Mouse (Mus musculus) mesoderm, embryonic 11.5 days (tissue): ENCODE data around the gene Inhbe.

Experiments used
- DNase-seq: peaks from one replicate; pipeline ENCODE4 v3.0.0-alpha.2; 2012; ENCODE audit warnings: low read depth, low spot score

Inhbe gene

DNA sequence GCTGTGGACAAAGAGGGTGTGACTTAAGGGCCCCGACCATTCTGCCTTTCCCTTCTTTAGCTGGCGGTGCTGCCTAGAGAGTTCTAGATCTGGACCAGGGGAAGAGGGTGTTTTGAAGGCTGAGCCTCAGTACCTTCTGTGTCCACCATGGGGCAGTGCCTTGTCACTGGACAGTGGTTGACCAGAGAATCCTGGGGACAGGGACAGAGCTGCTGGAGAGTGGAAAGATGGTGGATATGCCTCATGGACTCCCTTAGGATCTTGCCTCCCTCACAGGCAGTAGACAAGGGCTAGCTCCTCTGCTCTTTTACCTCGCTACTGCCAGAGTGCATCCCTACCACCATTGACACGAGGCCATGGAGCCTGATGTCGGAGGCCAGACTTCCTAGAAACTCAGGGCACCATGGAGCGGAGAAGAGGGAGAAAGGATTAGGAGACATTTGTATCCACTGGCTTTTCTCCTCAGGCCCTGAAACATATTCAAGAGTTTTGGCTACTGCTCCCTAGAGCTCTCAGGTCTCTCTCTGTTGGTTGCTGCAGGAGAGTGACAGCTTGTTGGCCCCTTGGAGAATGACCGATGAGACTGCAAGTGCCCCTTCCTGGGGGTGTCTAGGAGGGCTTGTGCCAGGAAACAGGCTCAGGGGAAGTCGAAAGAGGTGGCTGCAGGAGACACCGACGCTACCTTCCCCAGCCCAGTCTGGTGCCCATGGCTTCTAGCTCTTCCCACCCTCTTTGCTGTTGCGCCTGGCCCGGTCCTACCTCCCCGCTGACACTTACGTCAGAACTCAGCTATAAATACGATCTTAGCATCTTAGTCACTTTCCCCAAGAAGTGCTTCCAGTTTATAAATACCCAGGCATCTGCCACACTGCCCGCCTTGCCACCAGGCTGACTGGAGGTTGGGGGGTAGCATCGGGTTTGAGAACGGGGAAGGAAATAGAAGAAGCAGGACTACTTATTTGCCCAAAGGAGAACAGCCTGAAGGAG lies at the start of gene Inhbe:
Gene Inhbe, minus strand, starts transcription at position 503 of the 987 bp plus-strand sequence.
- DNase-seq: no peak

DNA sequence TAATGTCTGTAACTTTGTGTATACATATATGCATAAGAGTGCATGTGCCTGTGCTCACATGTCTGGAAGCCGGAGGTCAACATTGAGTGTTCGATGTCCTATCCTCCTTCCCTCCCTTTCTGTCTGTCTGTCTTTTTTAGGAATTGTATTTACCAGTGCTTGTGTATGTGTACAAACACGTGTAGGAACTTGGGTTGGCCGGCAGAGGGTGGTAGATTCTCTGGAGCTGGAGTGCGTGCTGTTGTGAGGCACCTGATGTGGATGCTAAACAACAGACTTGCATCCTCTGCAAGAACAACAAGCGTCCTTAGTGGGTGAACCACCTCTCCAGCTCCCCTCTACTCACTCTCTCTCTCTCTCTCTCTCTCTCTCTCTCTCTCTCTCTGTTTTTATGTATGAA lies 37.6 kb upstream of the Inhbe start:
- DNase-seq: no peak

DNA sequence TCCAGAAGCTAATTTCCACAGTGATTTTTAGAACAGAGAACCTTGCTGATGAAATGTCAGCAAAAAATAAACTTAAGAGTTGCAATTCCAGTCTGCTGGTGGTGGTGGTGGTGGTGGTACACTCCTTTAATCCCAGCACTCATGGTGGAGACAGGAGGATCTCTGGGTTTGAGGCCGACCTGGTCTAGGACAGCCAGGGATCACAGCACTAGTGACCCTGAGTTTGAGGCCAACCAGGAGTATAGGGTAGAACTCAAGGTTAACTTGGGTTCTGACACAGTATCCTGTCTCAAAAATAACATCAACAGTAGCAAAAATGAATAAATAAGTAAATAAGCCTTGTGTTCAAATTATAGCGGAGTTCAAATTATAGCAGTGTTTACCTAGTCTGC lies 27.5 kb upstream of the Inhbe start:
- no peak for DNase-seq

DNA sequence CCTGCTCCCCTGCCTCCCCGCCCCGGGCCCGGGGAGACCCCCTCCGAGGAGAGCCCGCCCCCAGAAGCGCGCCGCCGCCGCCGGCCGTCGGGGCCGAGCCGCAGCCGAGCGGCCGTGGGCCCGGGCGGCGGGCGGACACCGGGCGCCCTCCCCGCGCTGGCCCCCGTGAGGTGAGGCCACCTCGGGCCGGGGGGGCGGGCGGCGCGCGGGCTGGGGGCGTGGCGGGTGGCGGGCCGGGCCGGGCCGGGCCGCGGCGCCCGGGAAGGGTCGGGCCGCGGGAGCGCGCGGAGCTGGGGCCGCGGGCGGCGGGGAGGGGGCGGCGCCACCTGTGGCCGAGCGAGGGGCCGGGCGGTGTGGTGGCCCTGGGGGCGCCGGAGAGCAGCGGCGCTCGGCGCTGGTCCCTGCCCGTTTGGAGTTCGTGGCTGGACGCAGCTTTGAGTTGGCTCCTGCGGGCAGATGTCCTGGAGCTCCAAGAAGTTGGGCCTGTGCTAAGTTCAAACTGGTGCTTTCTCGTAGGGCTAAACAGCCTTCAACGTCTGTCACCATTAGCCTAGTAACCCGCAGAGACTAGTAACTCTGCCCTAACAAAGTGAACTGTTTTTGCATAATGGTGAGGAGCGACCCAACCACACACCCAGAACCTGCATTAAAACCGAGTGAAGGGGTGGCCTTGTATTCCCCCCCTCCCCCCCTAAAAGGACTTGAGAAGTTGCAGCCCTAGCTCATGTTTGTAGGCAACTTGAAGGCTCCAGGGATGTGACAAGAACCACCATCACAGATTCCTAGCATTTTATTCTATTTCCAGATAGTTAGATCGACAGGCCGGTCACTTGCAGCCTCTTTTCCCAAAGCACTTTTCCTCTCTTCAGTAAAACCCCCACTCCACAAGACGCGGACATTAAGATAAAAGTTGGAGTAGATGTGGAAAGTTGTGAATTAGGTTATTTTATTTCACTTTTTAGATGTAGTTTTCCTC lies 26.8 kb upstream of the Inhbe start:
- DNase-seq: peak; percentile 78

DNA sequence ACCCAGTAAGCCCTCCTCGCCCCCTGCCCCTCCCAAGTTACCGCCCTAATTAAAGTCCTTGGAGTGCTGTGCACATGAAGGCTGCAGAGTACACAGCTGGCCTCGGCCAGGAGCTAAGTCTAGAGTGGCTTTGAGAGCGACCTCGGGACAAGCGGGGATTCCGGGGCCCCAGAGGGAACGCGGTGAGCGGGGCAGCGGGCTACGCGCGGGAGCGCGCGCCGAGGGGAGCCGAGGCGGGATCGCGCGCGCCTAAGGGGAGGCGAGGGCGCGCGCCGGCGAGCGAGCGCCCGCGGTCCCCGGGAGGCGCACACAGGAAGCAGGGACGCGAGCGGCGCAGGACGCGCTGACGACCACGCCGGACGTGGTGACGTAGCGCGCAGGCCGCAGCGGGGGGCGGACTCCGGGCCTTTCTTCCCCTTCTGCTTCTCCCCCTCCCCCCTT lies 26.1 kb upstream of the Inhbe start, which contains the start of gene R3hdm2:
Gene R3hdm2, plus strand, starts transcription at position 77 of the 441 bp plus-strand sequence.
- peak; percentile 97 for DNase-seq

DNA sequence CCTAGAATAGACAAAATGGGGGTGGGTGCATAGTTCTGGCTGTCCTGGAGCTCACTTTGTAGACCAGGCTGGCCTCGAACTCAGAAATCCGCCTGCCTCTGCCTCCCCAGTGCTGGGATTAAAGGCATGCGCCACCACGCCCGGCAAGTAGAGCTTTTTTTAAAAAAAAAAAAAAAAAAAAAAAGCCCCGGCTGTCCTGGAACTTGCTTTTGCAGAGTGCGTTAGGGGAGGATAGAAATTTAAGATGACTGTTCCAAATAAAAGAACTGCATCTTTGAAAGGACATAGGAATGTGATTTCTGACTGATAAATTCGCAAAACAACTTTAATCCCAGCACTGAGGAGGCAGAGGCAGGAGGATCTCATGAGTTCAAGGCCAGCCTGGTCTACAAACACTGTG lies 25.4 kb upstream of the Inhbe start:
- DNase-seq: no peak

DNA sequence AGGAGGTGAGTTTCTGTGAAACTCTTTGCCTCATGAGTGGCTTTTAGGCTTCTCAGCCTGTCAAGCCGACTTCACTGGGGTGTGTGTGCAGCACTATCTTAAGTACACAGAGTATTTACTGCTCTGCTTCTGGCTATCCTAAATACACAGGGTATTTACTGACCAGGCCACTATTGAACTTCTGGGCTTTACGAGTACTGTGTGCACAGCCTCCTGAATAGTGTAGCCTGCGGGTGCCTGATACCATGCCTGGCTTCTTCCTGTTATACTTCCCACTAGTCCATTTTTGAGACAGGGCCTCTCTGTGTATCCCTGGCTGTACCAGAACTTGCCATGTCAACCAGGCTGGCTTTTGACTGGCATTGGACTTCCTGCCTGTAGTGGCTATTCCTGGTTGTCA lies 23.5 kb upstream of the Inhbe start:
- DNase-seq: no peak

DNA sequence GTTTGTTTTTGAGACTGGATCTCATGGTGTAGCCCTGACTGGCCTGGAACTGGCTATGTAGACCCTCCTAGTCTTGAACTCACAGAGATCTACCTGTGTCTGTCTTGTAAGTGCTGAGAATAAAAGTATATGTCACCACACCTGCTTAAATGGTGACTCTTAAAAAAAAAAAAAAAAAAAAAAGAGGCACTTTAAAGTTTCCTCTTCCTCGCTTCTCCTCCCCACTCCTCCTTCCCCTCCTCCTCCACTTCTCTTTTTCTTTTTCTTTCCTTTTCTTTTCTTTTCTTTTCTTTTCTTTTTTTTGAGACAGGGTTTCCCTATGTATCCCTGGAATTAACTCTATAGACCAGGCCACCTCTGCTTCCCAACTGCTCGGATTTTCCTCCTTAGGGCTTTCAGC lies 16.8 kb upstream of the Inhbe start:
- no peak for DNase-seq

DNA sequence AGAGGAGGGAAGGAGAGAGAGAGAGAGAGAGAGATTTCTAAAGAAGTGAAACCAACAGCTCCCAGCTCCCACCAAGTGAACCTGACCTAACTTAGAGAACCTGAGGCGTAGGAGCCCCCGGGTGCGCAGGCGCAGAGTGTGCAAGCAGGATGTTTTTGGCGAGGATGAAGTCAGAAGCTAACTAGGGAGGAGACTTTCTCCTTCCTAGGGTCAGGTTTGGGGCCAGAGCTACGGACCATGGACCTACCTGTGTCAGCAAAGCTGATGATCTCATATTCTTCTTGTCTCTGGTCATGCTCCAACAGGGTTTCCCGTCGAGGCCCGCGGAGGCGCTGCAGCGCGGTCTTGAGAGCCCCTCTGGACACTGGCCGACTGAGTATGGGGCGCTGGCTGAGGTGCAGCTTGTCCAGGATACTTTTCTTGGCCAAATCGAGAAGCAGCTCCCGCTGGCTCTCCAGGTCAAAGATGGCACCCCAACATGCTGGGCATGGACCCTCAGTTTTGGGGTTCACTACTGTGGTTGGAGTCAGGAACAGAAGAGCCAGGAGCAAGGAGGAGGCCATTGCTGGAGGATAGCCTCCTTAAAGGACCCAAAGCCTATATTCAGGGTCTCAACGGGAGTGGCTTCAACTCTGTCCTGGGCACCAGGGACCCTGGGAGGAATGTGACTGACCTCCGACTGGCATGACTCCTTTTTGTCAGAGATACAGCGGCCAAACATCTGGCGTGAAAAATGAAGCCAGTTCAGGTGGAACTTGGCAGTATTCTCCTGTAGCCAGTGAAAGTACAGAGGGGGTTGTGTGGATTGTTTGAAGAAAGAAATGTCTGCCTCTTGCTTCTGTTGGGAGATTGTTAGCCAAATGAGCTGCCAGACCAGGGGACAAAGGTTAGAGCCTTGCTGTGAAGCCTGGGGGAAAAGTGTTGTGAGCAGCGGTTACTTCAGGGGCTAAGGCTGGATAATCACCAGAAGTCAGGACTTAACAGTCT lies 15.9 kb upstream of the Inhbe start, which contains the start of gene Inhbc:
Gene Inhbc, minus strand, starts transcription at position 598 of the 987 bp plus-strand sequence.
- no peak for DNase-seq

DNA sequence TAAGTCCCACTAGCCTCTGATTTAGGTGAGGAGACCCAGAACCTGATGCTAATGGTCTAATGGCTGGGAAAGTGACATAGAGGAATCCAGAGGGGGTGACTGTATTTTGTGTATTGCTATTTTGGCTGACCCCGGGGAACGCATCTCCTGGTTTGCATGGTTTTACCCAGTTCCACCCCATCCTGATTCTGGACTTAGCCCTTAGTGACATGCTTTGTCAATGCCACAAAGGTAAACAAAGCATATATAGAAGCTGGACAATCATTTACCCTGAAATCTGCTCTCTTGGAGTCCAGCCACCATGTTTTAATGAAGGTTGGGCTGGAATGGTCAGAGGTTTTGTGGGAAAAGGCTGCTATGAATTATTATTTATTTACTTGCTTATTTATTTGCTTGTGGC lies 14.1 kb upstream of the Inhbe start:
- DNase-seq: no peak

DNA sequence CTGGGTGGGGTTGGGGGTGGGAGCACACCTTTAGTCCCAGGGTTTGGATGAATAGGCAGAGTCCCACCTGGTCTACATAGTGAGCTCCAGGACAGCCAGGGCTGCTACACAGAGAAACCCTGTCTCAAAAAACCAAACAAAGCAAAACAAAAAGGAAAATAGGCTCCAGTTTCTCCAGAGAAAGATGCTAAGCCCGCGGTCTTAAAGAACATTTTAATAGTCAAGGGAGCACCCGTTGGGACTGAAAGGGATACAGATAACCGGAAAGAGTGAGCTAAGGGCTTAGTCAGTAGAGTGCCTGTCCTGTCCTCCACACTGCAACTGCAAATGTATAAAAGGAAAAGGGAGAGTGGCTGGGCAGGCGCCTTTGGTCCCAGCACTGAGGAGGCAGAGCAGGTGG lies 12.9 kb upstream of the Inhbe start:
- DNase-seq: no peak

DNA sequence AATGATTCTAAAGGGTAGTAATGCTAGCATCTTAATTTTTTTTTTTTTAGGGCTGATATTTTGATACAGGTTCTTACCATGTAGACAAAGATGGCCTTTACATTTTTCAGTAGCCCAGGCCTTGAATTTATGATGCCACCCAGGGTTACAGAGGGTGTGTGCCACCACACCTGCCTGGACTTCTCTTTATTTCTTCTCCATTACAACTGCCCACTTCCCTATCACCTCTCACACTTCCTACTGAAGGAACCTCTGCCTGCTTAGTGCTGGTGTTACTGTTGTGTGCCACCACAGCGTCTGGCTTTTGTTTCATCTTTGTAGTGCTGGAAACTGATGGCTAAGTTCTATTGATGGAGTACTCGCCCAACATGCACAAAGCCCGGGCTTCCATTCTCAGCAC lies 6.5 kb upstream of the Inhbe start:
- no peak for DNase-seq

DNA sequence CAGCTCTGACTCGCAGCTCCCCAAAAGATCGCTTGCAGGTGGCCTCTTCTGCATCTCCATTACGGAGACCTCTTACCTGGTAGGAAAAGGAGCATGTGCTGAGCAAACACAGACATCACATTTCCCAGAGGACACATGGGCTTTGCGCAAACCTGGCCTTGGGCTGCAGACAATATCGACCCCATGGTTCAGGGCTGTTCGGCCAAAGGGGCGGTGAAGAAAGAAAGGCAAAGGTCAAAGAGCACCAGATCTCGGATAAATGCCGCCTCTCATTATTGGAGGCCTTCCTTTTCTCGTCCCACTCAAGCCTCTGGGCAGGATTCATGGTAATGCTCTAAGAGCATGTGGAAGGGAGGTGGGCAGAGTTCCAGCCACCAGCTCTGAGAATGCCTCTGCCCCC lies 1.1 kb upstream of the Inhbe start:
- no peak for DNase-seq

DNA sequence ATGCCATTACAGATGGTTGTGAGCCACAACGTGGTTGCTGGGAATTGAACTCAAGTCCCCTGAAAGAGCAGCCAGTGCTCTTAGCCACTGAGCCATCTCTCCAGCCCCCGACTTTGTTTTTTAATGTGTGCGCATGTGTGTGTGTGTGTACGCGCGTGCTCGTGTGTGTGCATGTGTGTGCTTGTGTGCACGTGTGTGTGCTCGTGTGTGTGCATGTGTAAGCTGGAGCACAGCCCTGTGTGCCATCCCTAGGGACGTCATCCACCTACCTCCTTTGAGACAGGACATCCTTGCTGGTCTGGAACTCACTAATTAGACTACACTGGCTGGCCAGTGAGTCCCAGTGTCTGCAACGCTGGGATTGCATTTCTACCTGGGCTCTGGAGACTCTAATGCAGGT lies 1.4 kb downstream of the Inhbe start:
- DNase-seq: no peak

DNA sequence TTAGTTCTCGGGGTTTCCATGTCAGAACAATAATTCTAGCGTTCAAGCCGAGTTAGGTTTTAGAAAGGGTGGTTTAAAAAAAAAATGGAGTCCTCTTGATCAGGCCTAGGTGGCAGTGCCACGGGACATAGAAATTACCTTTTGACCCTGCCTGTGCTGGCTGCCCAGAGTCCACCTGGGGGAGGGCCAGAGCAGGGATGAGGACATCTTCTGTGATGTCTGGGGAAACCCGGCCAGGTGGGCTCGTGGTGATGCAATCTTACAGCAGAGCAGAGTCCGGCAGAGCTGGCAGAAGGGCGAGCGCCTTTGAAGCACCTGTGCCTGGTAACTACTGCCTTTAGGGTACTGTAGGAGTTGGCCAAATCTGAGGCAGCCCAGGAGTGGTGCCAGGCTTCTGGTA lies 2.0 kb downstream of the Inhbe start:
- no peak for DNase-seq

DNA sequence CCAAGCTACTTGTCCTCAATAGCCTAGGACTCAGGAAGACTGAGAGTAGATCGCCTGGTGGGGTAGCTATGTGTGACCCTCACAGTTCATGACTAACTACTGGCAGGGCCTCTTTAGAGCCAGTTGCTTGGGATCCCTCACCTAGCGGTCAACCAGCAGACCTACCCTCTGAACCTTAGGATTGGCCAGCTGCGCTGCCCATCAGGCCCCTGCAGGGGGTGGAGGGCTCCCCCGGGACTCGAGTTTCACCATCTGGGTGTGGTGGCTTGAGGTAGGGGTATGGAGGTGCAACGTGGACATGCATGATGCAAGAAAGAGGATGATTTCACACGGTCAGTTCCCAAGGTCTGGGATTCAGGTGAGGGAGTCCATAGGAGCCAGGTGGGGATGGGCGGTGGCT lies 2.5 kb downstream of the Inhbe start:
- no peak for DNase-seq

DNA sequence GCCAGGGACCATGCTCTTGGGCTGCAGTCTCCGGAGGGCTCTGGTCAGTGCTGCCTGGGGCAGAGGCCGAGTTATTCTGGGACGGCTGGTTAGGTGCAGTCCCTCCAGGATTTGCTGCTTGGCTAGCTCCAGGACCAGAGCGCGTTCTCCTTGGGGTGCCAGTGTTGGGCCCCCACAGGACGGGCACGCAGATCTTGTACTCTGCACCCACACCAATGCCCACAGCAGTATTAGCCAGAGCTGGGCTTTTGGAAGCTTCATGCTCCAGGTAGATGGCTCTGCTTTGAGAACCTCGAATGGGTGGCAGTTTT lies 3.0 kb downstream of the Inhbe start:
- no peak for DNase-seq

DNA sequence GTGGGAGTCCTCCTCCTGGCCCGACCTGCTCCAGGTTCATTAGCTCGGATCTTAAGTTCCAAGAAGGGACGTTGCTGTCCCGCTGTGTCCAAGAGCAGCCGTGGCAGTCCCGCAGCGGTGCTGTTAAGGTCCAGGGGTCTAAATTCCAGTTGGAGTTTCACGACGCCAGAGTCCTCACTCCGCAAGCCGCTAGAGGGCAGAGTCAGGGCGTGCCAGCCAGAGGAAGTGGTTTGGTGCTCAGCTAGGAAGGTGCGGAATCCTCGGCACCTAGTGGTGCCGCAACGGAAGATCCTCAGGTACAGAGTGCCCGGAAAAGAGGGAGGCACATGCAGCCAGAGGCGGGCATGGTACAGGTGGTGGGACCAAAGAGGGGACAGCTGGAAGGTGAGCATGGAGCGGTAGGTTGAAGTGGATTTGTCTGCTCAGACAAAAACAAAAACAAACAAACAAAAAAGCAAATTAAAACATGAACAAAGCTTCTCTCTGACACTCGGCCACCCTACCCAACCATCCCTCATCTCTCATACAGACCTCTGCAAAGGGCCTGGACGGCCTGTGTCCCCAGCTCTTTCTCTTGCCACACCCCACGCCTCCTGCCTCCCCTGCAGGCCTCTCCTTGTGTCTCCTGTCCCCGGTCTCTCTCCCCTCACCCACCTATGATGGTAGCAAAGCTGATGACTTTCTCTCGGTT lies 3.5 kb downstream of the Inhbe start:
- peak; percentile 69 for DNase-seq

DNA sequence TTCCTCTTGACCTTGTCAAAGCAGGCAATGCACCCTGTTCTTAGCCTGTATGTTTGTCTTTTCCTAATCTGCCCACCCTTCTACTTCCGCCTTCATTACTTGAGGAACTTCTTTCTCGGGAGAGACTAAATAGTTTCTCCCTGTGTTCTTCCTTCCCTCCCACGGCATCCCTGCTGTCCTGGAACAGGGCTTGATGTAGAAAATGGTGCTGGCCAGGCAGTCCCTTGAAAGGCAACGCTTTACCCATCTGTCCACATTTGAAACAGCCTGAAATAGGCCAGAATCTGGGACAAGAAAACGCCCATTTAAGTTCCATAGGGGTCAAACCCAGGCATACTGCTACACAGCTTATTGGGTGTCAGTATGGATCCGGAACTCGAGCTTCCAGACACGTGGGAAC lies 4.4 kb downstream of the Inhbe start:
- DNase-seq: no peak

DNA sequence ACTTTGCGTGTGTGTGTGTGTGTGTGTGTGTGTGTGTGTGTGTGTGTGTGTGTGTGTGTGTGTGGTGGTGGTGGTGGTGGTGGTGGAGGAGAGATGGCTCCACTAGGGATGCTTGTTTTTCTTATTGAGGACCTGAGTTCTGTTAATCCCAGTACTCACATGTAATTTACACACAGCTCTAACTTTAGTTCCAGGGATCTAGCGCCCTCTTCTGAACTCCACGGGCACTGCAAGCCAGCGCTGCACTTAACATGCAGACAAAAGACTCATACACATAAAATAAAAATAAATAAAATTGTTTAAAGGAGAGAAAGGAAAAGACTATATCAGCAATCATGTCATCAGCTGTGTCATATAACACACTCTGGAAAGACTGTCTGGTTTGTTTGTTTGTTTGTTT lies 5.3 kb downstream of the Inhbe start:
- no peak for DNase-seq
